In the genomic region with DNA sequence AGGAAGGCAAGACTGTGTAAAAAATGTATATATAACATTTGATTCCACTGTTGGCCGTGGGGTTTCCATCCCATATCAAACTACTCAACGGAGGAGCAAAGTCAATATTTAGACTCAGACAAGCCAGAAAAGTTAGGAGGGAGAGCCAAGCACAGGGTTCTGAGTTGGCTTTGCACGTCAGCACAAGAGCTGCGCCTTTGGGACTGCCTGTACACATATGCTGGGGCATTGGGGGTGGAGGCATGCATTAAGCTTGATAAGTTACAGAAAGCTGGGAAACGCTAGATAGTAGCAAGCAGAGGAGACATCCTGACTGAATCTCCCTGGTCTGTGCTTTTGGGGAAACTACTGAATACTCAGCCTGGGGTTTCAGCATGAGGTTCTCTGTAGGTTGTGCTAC, we compare ENCODE assay signal across 8 mouse cellular contexts. TPM values are rescaled to one million over a fixed set of nuclear protein-coding genes. Genes with fewer than 3 reads are reported as not detected.
DNase-seq lines count a peak whose midpoint lies in the region; ATAC-seq and TF ChIP-seq lines count a peak whose summit lies in the region.

No protein-coding gene starts in this region.

- peaks cover 10% of the 10 kb centered on the region for H3K36me3 ChIP-seq in C2C12 (ENCODE audit: control insufficient read depth, insufficient read depth)
- 0 out of 2 replicates have a peak, but pooled peaks cover 3% of the 10 kb centered on the region for H3K36me3 ChIP-seq in liver, embryonic 15.5 days (replicated peaks)
- H3K36me3 ChIP-seq in stomach, embryonic 14.5 days (ENCODE audit: control insufficient read depth, insufficient read depth, low read length) = peaks cover 28% of the 10 kb centered on the region

- H3K9me3 ChIP-seq in liver, embryonic 15.5 days (replicated peaks) = no peaks in the 10 kb centered on the region
- peaks cover 3% of the 10 kb centered on the region; the same call in 1 of the 2 replicates for H3K9me3 ChIP-seq in stomach, embryonic 14.5 days (ENCODE audit: control insufficient read depth, low read depth, low read length)

- peaks cover 41% of the 10 kb centered on the region for H3K4me1 ChIP-seq in liver, embryonic 15.5 days (replicated peaks)
- peaks cover 7% of the 10 kb centered on the region; the same call in 1 of the 2 replicates for H3K4me1 ChIP-seq in stomach, embryonic 14.5 days (ENCODE audit: control insufficient read depth, insufficient read depth, low read length)

- no peaks in the 10 kb centered on the region for H3K27me3 ChIP-seq in C2C12 (ENCODE audit: control insufficient read depth, insufficient read depth, insufficient read length)
- H3K27me3 ChIP-seq in liver, embryonic 15.5 days = peaks cover 34% of the 10 kb centered on the region
- no peaks in the 10 kb centered on the region for H3K27me3 ChIP-seq in stomach, embryonic 14.5 days (ENCODE audit: control insufficient read depth, insufficient read depth, low read length)

- no peak for TF ChIP-seq CTCF in C2C12 (IDR thresholded peaks at IDR 0.05; ENCODE audit: control insufficient read depth, insufficient read depth, insufficient read length)

- intact Hi-C loops in heart, postnatal 10 days (cut with DNase I) = loop anchor here (2.0 kb wide), 3 partner anchors 27 to 63 kb away; no protein-coding TSS in a partner anchor

- peak overlapping the region; percentile 68 for H3ac ChIP-seq in C2C12 (ENCODE audit: control insufficient read depth, insufficient read length, low read depth)

- peaks cover 12% of the 10 kb centered on the region for H3K79me3 ChIP-seq in C2C12 (ENCODE audit: low read depth)

- DNase-seq in brain, adult 2 months (ENCODE audit: low read depth, low spot score) = peak; percentile 42
- peak; percentile 42 to 59 for DNase-seq in heart, postnatal 10 days
- no peak for DNase-seq in retina, embryonic 14.5 days (ENCODE audit: low spot score)
- DNase-seq in spleen, adult 12 weeks (ENCODE audit: low spot score) = no peak

- peak overlapping the region; percentile 74 for H3K4me3 ChIP-seq in C2C12 (ENCODE audit: insufficient read depth, poor library complexity, severe bottlenecking)
- peak overlapping the region; percentile 64 for H3K4me3 ChIP-seq in liver, embryonic 15.5 days (replicated peaks)
- peak overlapping the region; percentile 76 for H3K4me3 ChIP-seq in stomach, embryonic 14.5 days (ENCODE audit: low read depth, low read length)

- peak overlapping the region; percentile 62 for H3K9ac ChIP-seq in liver, embryonic 15.5 days
- peak overlapping the region; percentile 93 for H3K9ac ChIP-seq in stomach, embryonic 14.5 days (replicated peaks; ENCODE audit: low read depth, low read length)

- ATAC-seq in liver, embryonic 15.5 days (ENCODE audit: insufficient read depth) = peak; percentile 38; the same call in 1 of the 2 replicates
- no peak for ATAC-seq in stomach, embryonic 14.5 days (ENCODE audit: insufficient number of reproducible peaks, insufficient read depth, low FRiP score, low read depth)
- no peak for ATAC-seq in erythroid progenitor cell, adult 5-6 weeks (replicated peaks; ENCODE audit: low FRiP score, poor library complexity, severe bottlenecking)

- H3K27ac ChIP-seq in liver, embryonic 15.5 days (replicated peaks) = peak overlapping the region; percentile 87
- H3K27ac ChIP-seq in stomach, embryonic 14.5 days (ENCODE audit: low read length) = peak overlapping the region; percentile 100

- WGBS in liver, embryonic 15.5 days (ENCODE audit: insufficient replicate concordance) = 15% methylated on average over 5 of the region's 5 CpGs
- 5% methylated on average over 5 of the region's 5 CpGs for WGBS in stomach, embryonic 14.5 days

- peak overlapping the region; percentile 77 for H3K4me2 ChIP-seq in liver, embryonic 15.5 days
- H3K4me2 ChIP-seq in stomach, embryonic 14.5 days (replicated peaks; ENCODE audit: low read depth, low read length) = peak overlapping the region; percentile 70

- H3K79me2 ChIP-seq in C2C12 (ENCODE audit: control insufficient read depth, insufficient read depth) = peaks cover 24% of the 10 kb centered on the region

TF ChIP-seq in C2C12, 6 proteins besides CTCF, POLR2A, EP300 and RAD21:
- no peak for TF ChIP-seq CEBPB (IDR thresholded peaks at IDR 0.05; ENCODE audit: low read depth)
- TF ChIP-seq USF1 (IDR thresholded peaks at IDR 0.05; ENCODE audit: low read depth) = no peak
- TF ChIP-seq MYOD1 (IDR thresholded peaks at IDR 0.05; ENCODE audit: control insufficient read depth, insufficient read length, low read depth) = no peak
- TF ChIP-seq FOSL1 (IDR thresholded peaks at IDR 0.05; ENCODE audit: insufficient read depth, low read length, poor library complexity, severe bottlenecking) = no peak
- TF ChIP-seq MYOG (IDR thresholded peaks at IDR 0.05; ENCODE audit: control insufficient read depth, extremely low read depth, insufficient read length) = no peak
- TF ChIP-seq MAX (IDR thresholded peaks at IDR 0.05) = no peak

RNA-seq across cellular contexts. Expression of gene A930033H14Rik, which starts 1.1 kb away (rescaled TPM):
- polyA plus RNA-seq in C2C12 (2012; fragmentation: generic; extraction: Trizol) = 0.48 TPM
- 1 to 10 TPM; 3.2 to 5.1 TPM for total RNA-seq in heart, postnatal 10 days (2021)
- polyA plus RNA-seq in liver, embryonic 15.5 days (2015; fragmentation: Nextera tagmentation; extraction: Ambion mirVana) = 0.33 and 0.47 TPM in 2 replicates
- 3.4 and 3.5 TPM in 2 replicates for polyA plus RNA-seq in stomach, embryonic 14.5 days (2014; fragmentation: Nextera tagmentation; extraction: Ambion mirVana)
- not detected in 2 replicates for total RNA-seq in erythroid progenitor cell, adult 5-6 weeks (2015; ENCODE audit: low replicate concordance)
- 0.15 TPM in 1 of 2 replicates, not detected in the other for total RNA-seq in erythroid progenitor cell, adult 5-6 weeks (2017; ENCODE audit: low replicate concordance)

Comparison
In these comparisons a context has a peak if more than half of its experiments do, and no peak if none do; other contexts are left out.
1. DNase-seq: peak in brain, adult 2 months (single experiment) and heart, postnatal 10 days (2 of 2); none in retina, embryonic 14.5 days (single experiment) and spleen, adult 12 weeks (single experiment).
2. Peak in every context shown above with its lines, with median percentiles within 50 percentile points of each other: H3K4me3 ChIP-seq.